ENCODE assay signal across 8 mouse cellular contexts in the genomic region with DNA sequence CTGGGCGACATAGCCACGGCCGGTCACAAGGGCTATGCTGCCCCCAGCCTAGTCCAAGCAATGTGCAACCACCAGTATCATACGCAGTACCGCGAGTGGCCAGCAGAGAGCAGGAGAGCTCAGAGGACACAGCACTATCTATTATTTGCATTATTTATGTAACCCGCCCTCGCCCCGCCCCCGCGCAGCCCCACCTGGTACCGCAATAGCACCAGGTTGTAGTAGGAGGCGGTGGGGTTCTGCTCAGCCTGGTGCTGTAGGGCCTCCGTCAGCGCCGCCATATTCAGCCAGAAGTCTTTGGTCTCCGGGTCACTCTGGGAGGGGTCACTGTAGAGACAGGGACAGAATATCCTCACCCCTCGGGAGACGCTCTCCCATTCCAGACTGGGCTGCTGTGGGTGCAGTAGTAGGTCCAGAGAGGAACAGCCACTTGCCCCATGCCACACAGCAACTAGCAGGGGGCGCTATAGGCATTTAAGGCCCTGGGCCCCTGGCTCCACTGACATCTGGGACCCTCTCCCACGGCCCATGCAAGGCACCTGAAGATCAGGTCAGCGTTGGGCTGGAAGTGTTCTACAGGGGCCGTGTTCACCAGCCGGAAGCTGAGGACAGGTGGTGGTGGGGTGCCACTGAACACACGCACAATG. TPM values are rescaled to one million over a fixed set of nuclear protein-coding genes. Genes with fewer than 3 reads are reported as not detected.
DNase-seq lines count a peak whose midpoint lies in the region; ATAC-seq and TF ChIP-seq lines count a peak whose summit lies in the region.

No protein-coding gene starts in this region.

- TF ChIP-seq POLR2A in liver, adult 2 months (IDR thresholded peaks at IDR 0.05; ENCODE audit: extremely low read depth, insufficient read depth, low read length), result no peak

- H3K4me3 ChIP-seq in embryonic facial prominence, embryonic 13.5 days, result peak overlapping the region; percentile 22
- H3K4me3 ChIP-seq in heart, embryonic 12.5 days, result peak overlapping the region; percentile 4; the same call in 1 of the 2 replicates
- no peak overlapping the region for H3K4me3 ChIP-seq in kidney, postnatal 0 days (replicated peaks; ENCODE audit: low read depth, low read length)
- H3K4me3 ChIP-seq in liver, adult 2 months (ENCODE audit: insufficient read depth, low read depth, low read length), result no peak overlapping the region
- no peak overlapping the region for H3K4me3 ChIP-seq in stomach, embryonic 14.5 days (ENCODE audit: low read depth, low read length)

- H3K27ac ChIP-seq in embryonic facial prominence, embryonic 13.5 days, result no peak overlapping the region
- no peak overlapping the region for H3K27ac ChIP-seq in heart, embryonic 12.5 days (ENCODE audit: poor library complexity, severe bottlenecking)
- no peak overlapping the region for H3K27ac ChIP-seq in kidney, postnatal 0 days
- no peak overlapping the region for H3K27ac ChIP-seq in liver, adult 2 months (replicated peaks; ENCODE audit: insufficient read depth, low read depth, low read length)
- no peak overlapping the region for H3K27ac ChIP-seq in stomach, embryonic 14.5 days (ENCODE audit: low read length)

- no peaks in the 10 kb centered on the region for H3K36me3 ChIP-seq in embryonic facial prominence, embryonic 13.5 days
- H3K36me3 ChIP-seq in heart, embryonic 12.5 days, result no peaks in the 10 kb centered on the region
- H3K36me3 ChIP-seq in kidney, postnatal 0 days (ENCODE audit: insufficient read depth, low read length), result no peaks in the 10 kb centered on the region
- no peaks in the 10 kb centered on the region for H3K36me3 ChIP-seq in liver, adult 2 months (ENCODE audit: control insufficient read depth, insufficient read depth, low read length)
- H3K36me3 ChIP-seq in stomach, embryonic 14.5 days (ENCODE audit: control insufficient read depth, insufficient read depth, low read length), result no peaks in the 10 kb centered on the region

- H3K27me3 ChIP-seq in embryonic facial prominence, embryonic 13.5 days, result peaks cover 45% of the 10 kb centered on the region
- peaks cover 87% of the 10 kb centered on the region for H3K27me3 ChIP-seq in heart, embryonic 12.5 days (replicated peaks)
- H3K27me3 ChIP-seq in kidney, postnatal 0 days (ENCODE audit: insufficient read depth, low read length), result peaks cover 7% of the 10 kb centered on the region; the same call in 1 of the 2 replicates
- no peaks in the 10 kb centered on the region for H3K27me3 ChIP-seq in liver, adult 2 months (ENCODE audit: control insufficient read depth, insufficient read depth, low read length)
- no peaks in the 10 kb centered on the region for H3K27me3 ChIP-seq in stomach, embryonic 14.5 days (ENCODE audit: control insufficient read depth, insufficient read depth, low read length)

- peak overlapping the region; percentile 55 for H3K4me2 ChIP-seq in embryonic facial prominence, embryonic 13.5 days
- H3K4me2 ChIP-seq in heart, embryonic 12.5 days, result peak overlapping the region; percentile 51
- H3K4me2 ChIP-seq in kidney, postnatal 0 days (ENCODE audit: low read length), result peak overlapping the region; percentile 46; the same call in 1 of the 2 replicates
- H3K4me2 ChIP-seq in stomach, embryonic 14.5 days (replicated peaks; ENCODE audit: low read depth, low read length), result peak overlapping the region; percentile 32

- WGBS in embryonic facial prominence, embryonic 13.5 days, result 21% methylated on average over 25 of the region's 25 CpGs
- WGBS in heart, embryonic 12.5 days, result 19% methylated on average over 25 of the region's 25 CpGs
- WGBS in kidney, postnatal 0 days, result 18% methylated on average over 25 of the region's 25 CpGs
- WGBS in liver, adult 2 months, result 27% methylated on average over 25 of the region's 25 CpGs
- WGBS in stomach, embryonic 14.5 days, result 21% methylated on average over 25 of the region's 25 CpGs

- H3K79me2 ChIP-seq in liver, adult 2 months (ENCODE audit: control insufficient read depth, insufficient read depth, low read length), result no peaks in the 10 kb centered on the region

- peaks cover 9% of the 10 kb centered on the region; the same call in 1 of the 2 replicates for H3K4me1 ChIP-seq in embryonic facial prominence, embryonic 13.5 days
- H3K4me1 ChIP-seq in heart, embryonic 12.5 days (replicated peaks), result peaks cover 5% of the 10 kb centered on the region; the same call in 1 of the 2 replicates
- H3K4me1 ChIP-seq in kidney, postnatal 0 days (replicated peaks; ENCODE audit: insufficient read depth, low read length), result 0 out of 2 replicates have a peak, but pooled peaks cover 4% of the 10 kb centered on the region
- H3K4me1 ChIP-seq in liver, adult 2 months (ENCODE audit: control insufficient read depth, insufficient read depth, low read length), result no peaks in the 10 kb centered on the region
- no peaks in the 10 kb centered on the region for H3K4me1 ChIP-seq in stomach, embryonic 14.5 days (ENCODE audit: control insufficient read depth, insufficient read depth, low read length)

- no peaks in the 10 kb centered on the region for H3K9me3 ChIP-seq in embryonic facial prominence, embryonic 13.5 days
- H3K9me3 ChIP-seq in heart, embryonic 12.5 days (replicated peaks), result no peaks in the 10 kb centered on the region
- H3K9me3 ChIP-seq in kidney, postnatal 0 days (replicated peaks; ENCODE audit: low read length), result no peaks in the 10 kb centered on the region
- no peaks in the 10 kb centered on the region for H3K9me3 ChIP-seq in stomach, embryonic 14.5 days (ENCODE audit: control insufficient read depth, low read depth, low read length)

- ATAC-seq in embryonic facial prominence, embryonic 13.5 days (ENCODE audit: insufficient number of reproducible peaks, insufficient read depth, low FRiP score, low TSS enrichment, low read depth), result peak; percentile 16; the same call in 1 of the 2 replicates
- ATAC-seq in heart, embryonic 12.5 days (ENCODE audit: insufficient number of reproducible peaks, low FRiP score), result peak; percentile 35
- ATAC-seq in kidney, postnatal 0 days (replicated peaks; ENCODE audit: low FRiP score, low read depth), result peak; percentile 59
- peak; percentile 70 for ATAC-seq in monocyte, adult 5-6 weeks (replicated peaks; ENCODE audit: insufficient number of reproducible peaks, low FRiP score, low TSS enrichment, poor library complexity, severe bottlenecking)
- peak; percentile 66 for ATAC-seq in stomach, embryonic 14.5 days (ENCODE audit: insufficient number of reproducible peaks, insufficient read depth, low FRiP score, low read depth)

- H3K9ac ChIP-seq in embryonic facial prominence, embryonic 13.5 days, result 0 out of 2 replicates have a peak overlapping the region, but pooled peaks have one; percentile 16
- H3K9ac ChIP-seq in heart, embryonic 12.5 days, result no peak overlapping the region
- no peak overlapping the region for H3K9ac ChIP-seq in kidney, postnatal 0 days (ENCODE audit: low read depth, low read length)
- no peak overlapping the region for H3K9ac ChIP-seq in liver, adult 2 months (ENCODE audit: low read depth, low read length)
- no peak overlapping the region for H3K9ac ChIP-seq in stomach, embryonic 14.5 days (replicated peaks; ENCODE audit: low read depth, low read length)

- DNase-seq in 416B (ENCODE audit: low read depth), result peak; percentile 75
- DNase-seq in adrenal gland, postnatal 25 days, result peak; percentile 80
- peak; percentile 73 for DNase-seq in kidney, postnatal 0 days (ENCODE audit: low spot score)
- peak; percentile 35 for DNase-seq in liver, adult 2 months (ENCODE audit: extremely low read depth, low read depth, low spot score)

- TF ChIP-seq CTCF in kidney, postnatal 0 days (IDR thresholded peaks at IDR 0.05; ENCODE audit: low read depth), result peak; percentile 82
- TF ChIP-seq CTCF in liver, adult 2 months (IDR thresholded peaks at IDR 0.05; ENCODE audit: low read depth, low read length), result peak; percentile 84

RNA-seq across cellular contexts. Expression of a gene that starts 8.3 kb away (rescaled TPM):
- total RNA-seq in adrenal gland, postnatal 25 days (2021), result 3.7 and 4.8 TPM in 2 replicates
- 0.63 and 0.89 TPM in 2 replicates for polyA plus RNA-seq in embryonic facial prominence, embryonic 13.5 days (2015; fragmentation: Nextera tagmentation; extraction: Ambion mirVana)
- 3.4 and 3.7 TPM in 2 replicates for polyA plus RNA-seq in heart, embryonic 12.5 days (2016; fragmentation: Nextera tagmentation; extraction: Ambion mirVana)
- 4.3 TPM in 2 replicates for polyA plus RNA-seq in kidney, postnatal 0 days (2015; fragmentation: Nextera tagmentation; extraction: Ambion mirVana)
- total RNA-seq in liver, adult 2 months (2014; rRNA removed), result 0.92 and 1.3 TPM in 2 replicates
- 1.5 and 2.6 TPM in 2 replicates for polyA plus RNA-seq in liver, adult 2 months (2012; rRNA removed)
- total RNA-seq in monocyte, adult 5-6 weeks (2017), result 0.29 to 0.75 TPM in 2 of 3 replicates, not detected in the other
- polyA plus RNA-seq in stomach, embryonic 14.5 days (2014; fragmentation: Nextera tagmentation; extraction: Ambion mirVana), result 4.7 and 5.4 TPM in 2 replicates

RNA-seq across cellular contexts. Expression of a gene that starts 15.6 kb away (rescaled TPM):
- total RNA-seq in adrenal gland, postnatal 25 days (2021), result 2.2 and 2.6 TPM in 2 replicates
- polyA plus RNA-seq in embryonic facial prominence, embryonic 13.5 days (2015; fragmentation: Nextera tagmentation; extraction: Ambion mirVana), result 4.3 and 5.5 TPM in 2 replicates
- polyA plus RNA-seq in heart, embryonic 12.5 days (2016; fragmentation: Nextera tagmentation; extraction: Ambion mirVana), result 1.6 and 2.1 TPM in 2 replicates
- polyA plus RNA-seq in kidney, postnatal 0 days (2015; fragmentation: Nextera tagmentation; extraction: Ambion mirVana), result 3.4 and 4.1 TPM in 2 replicates
- 0.18 and 0.87 TPM in 2 replicates for total RNA-seq in liver, adult 2 months (2014; rRNA removed)
- polyA plus RNA-seq in liver, adult 2 months (2012; rRNA removed), result 0.44 and 2.8 TPM in 2 replicates
- 17.3 to 92.4 TPM (median 17.6 TPM) in 3 replicates for total RNA-seq in monocyte, adult 5-6 weeks (2017)
- 5.5 and 7.4 TPM in 2 replicates for polyA plus RNA-seq in stomach, embryonic 14.5 days (2014; fragmentation: Nextera tagmentation; extraction: Ambion mirVana)

RNA-seq across cellular contexts. Expression of a gene that starts 20.9 kb away (rescaled TPM):
- 6.1 and 7.8 TPM in 2 replicates for total RNA-seq in adrenal gland, postnatal 25 days (2021)
- polyA plus RNA-seq in embryonic facial prominence, embryonic 13.5 days (2015; fragmentation: Nextera tagmentation; extraction: Ambion mirVana), result 0.89 TPM in 1 of 2 replicates, not detected in the other
- polyA plus RNA-seq in heart, embryonic 12.5 days (2016; fragmentation: Nextera tagmentation; extraction: Ambion mirVana), result 2.0 and 2.4 TPM in 2 replicates
- 1.3 TPM in 2 replicates for polyA plus RNA-seq in kidney, postnatal 0 days (2015; fragmentation: Nextera tagmentation; extraction: Ambion mirVana)
- 0.74 and 1.1 TPM in 2 replicates for total RNA-seq in liver, adult 2 months (2014; rRNA removed)
- polyA plus RNA-seq in liver, adult 2 months (2012; rRNA removed), result 4.9 and 8.2 TPM in 2 replicates
- total RNA-seq in monocyte, adult 5-6 weeks (2017), result 14.1 TPM in 1 of 3 replicates, not detected in the others
- 1.3 and 1.7 TPM in 2 replicates for polyA plus RNA-seq in stomach, embryonic 14.5 days (2014; fragmentation: Nextera tagmentation; extraction: Ambion mirVana)

RNA-seq across cellular contexts. Expression of a gene that starts 33.8 kb away (rescaled TPM):
- total RNA-seq in adrenal gland, postnatal 25 days (2021), result 11.7 and 14.3 TPM in 2 replicates
- polyA plus RNA-seq in embryonic facial prominence, embryonic 13.5 days (2015; fragmentation: Nextera tagmentation; extraction: Ambion mirVana), result 3.7 and 3.9 TPM in 2 replicates
- 10.6 and 11.8 TPM in 2 replicates for polyA plus RNA-seq in heart, embryonic 12.5 days (2016; fragmentation: Nextera tagmentation; extraction: Ambion mirVana)
- polyA plus RNA-seq in kidney, postnatal 0 days (2015; fragmentation: Nextera tagmentation; extraction: Ambion mirVana), result 5.3 TPM in 2 replicates
- 4.0 and 4.6 TPM in 2 replicates for total RNA-seq in liver, adult 2 months (2014; rRNA removed)
- 5.7 and 7.9 TPM in 2 replicates for polyA plus RNA-seq in liver, adult 2 months (2012; rRNA removed)
- 7.1 to 25.6 TPM (median 11.2 TPM) in 3 replicates for total RNA-seq in monocyte, adult 5-6 weeks (2017)
- 5.4 and 6.0 TPM in 2 replicates for polyA plus RNA-seq in stomach, embryonic 14.5 days (2014; fragmentation: Nextera tagmentation; extraction: Ambion mirVana)

RNA-seq across cellular contexts. Expression of a gene that starts 38.4 kb away (rescaled TPM):
- total RNA-seq in adrenal gland, postnatal 25 days (2021), result 8.3 and 8.4 TPM in 2 replicates
- polyA plus RNA-seq in embryonic facial prominence, embryonic 13.5 days (2015; fragmentation: Nextera tagmentation; extraction: Ambion mirVana), result 0.87 and 1.2 TPM in 2 replicates
- 0.47 and 0.64 TPM in 2 replicates for polyA plus RNA-seq in heart, embryonic 12.5 days (2016; fragmentation: Nextera tagmentation; extraction: Ambion mirVana)
- 0.50 and 0.60 TPM in 2 replicates for polyA plus RNA-seq in kidney, postnatal 0 days (2015; fragmentation: Nextera tagmentation; extraction: Ambion mirVana)
- total RNA-seq in liver, adult 2 months (2014; rRNA removed), result 0.09 and 0.20 TPM in 2 replicates
- 0.15 and 0.72 TPM in 2 replicates for polyA plus RNA-seq in liver, adult 2 months (2012; rRNA removed)
- 0.21 to 0.97 TPM (median 0.29 TPM) in 3 replicates for total RNA-seq in monocyte, adult 5-6 weeks (2017)
- polyA plus RNA-seq in stomach, embryonic 14.5 days (2014; fragmentation: Nextera tagmentation; extraction: Ambion mirVana), result 1.4 and 1.7 TPM in 2 replicates

Comparison
In these comparisons a context has a peak if more than half of its experiments do, and no peak if none do; other contexts are left out.
1. ATAC-seq: peak in every context shown above with its lines; median percentile 70 in monocyte, adult 5-6 weeks; 66 in stomach, embryonic 14.5 days; 59 in kidney, postnatal 0 days; 35 in heart, embryonic 12.5 days; 16 in embryonic facial prominence, embryonic 13.5 days.
2. H3K4me3 ChIP-seq: peak in embryonic facial prominence, embryonic 13.5 days (single experiment) and heart, embryonic 12.5 days (single experiment); none in kidney, postnatal 0 days (single experiment), liver, adult 2 months (single experiment) and stomach, embryonic 14.5 days (single experiment).
3. Peak in every context shown above with its lines, with median percentiles within 50 percentile points of each other: DNase-seq and H3K4me2 ChIP-seq.